Mouse (Mus musculus) left cerebral cortex, postnatal 25 days (tissue): ENCODE measurements around the gene Fam216a. TPM values are rescaled to one million over a fixed set of nuclear protein-coding genes. Genes with fewer than 3 reads are reported as not detected.
"Not testable (repeated sequence)": the region's sequence is repeated elsewhere in the genome, so short reads cannot be mapped to it uniquely, and the experiment has no call there.

Source experiments
- DNase-seq, 2 experiments: peaks; one replicate each; pipeline ENCODE4 v3.0.0; 2022; ENCODE audit warnings: low spot score in 2 of 2, mixed read lengths in 1 of 2
- intact Hi-C: fragments of 180-260 bp; cut with DNase I; formaldehyde crosslinking; loops from one replicate; pipeline ENCODE4 v1.15.1; 2025
- total RNA-seq, 2 experiments: library from RNA; stranded (reverse); gene quantifications; 2 replicates each; pipeline ENCODE4 v1.2.3; 2021

Gene Fam216a
- total RNA-seq, result 10 to 100 TPM; 68.4 to 73.7 TPM

GRCm38 (mm10) chr5:122372192-122372769 is at the start of gene Fam216a:
Fam216a (minus strand) TSS chr5:122372364.
- DNase-seq, result peak; percentile 100
- intact Hi-C loops, result loop anchor here (1.0 kb wide), 1 partner anchor 18 kb away; the partner anchor contains the start of genes Rad9b and Vps29

GRCm38 (mm10) chr5:122421271-122422068 is 49.3 kb upstream of the Fam216a start, which contains the start of gene Anapc7:
Anapc7 (plus strand) TSS chr5:122421693.
- no peak for DNase-seq
- intact Hi-C loops, result loop anchor here (2.0 to 5.0 kb wide), 2 partner anchors 205 to 306 kb away; no protein-coding TSS in a partner anchor

GRCm38 (mm10) chr5:122420676-122421075 is 48.5 kb upstream of the Fam216a start:
- intact Hi-C loops, result loop anchor here (5.0 kb wide), 1 partner anchor 307 kb away; no protein-coding TSS in a partner anchor
- DNase-seq, result not testable (repeated sequence)

- no peak for DNase-seq
- intact Hi-C loops, result no loop called here
Observed at GRCm38 (mm10) chr5:122415465-122415864, 43.3 kb upstream of the Fam216a start.

- intact Hi-C loops, result no loop called here
- no peak for DNase-seq
Observed at GRCm38 (mm10) chr5:122414351-122414750, 42.2 kb upstream of the Fam216a start.

- intact Hi-C loops, result no loop called here
- no peak for DNase-seq
Observed at GRCm38 (mm10) chr5:122412826-122413225, 40.7 kb upstream of the Fam216a start.

GRCm38 (mm10) chr5:122411892-122412291 is 39.7 kb upstream of the Fam216a start:
- DNase-seq, result no peak
- intact Hi-C loops, result no loop called here

GRCm38 (mm10) chr5:122409692-122410645 is 37.8 kb upstream of the Fam216a start:
- intact Hi-C loops, result no loop called here
- DNase-seq, result no peak

GRCm38 (mm10) chr5:122405537-122405936 is 33.4 kb upstream of the Fam216a start:
- no peak for DNase-seq
- intact Hi-C loops, result no loop called here

- intact Hi-C loops, result loop anchor here (5.0 kb wide), 1 partner anchor 324 kb away; no protein-coding TSS in a partner anchor
- DNase-seq, result no peak
Observed at GRCm38 (mm10) chr5:122403362-122403761, 31.2 kb upstream of the Fam216a start.

GRCm38 (mm10) chr5:122402772-122403171 is 30.6 kb upstream of the Fam216a start:
- intact Hi-C loops, result loop anchor here (5.0 kb wide), 1 partner anchor 325 kb away; no protein-coding TSS in a partner anchor
- DNase-seq, result peak; percentile 51 to 89

GRCm38 (mm10) chr5:122402160-122402559 is 30.0 kb upstream of the Fam216a start:
- intact Hi-C loops, result loop anchor here (5.0 kb wide), 1 partner anchor 325 kb away; no protein-coding TSS in a partner anchor
- DNase-seq, result no peak

- intact Hi-C loops, result loop anchor here (1.0 to 5.0 kb wide), 2 partner anchors 226 to 326 kb away; no protein-coding TSS in a partner anchor
- peak; percentile 75 to 77 for DNase-seq
Observed at GRCm38 (mm10) chr5:122401303-122401640, 29.1 kb upstream of the Fam216a start.

GRCm38 (mm10) chr5:122400628-122401302 is 28.6 kb upstream of the Fam216a start:
- intact Hi-C loops, result loop anchor here (1.0 to 5.0 kb wide), 2 partner anchors 227 to 327 kb away; no protein-coding TSS in a partner anchor

GRCm38 (mm10) chr5:122399871-122400270 is 27.7 kb upstream of the Fam216a start:
- intact Hi-C loops, result loop anchor here (5.0 kb wide), 1 partner anchor 327 kb away; no protein-coding TSS in a partner anchor
- no peak for DNase-seq

More at GRCm38 (mm10) chr5:122400628-122401302, 28.6 kb upstream of the Fam216a start:
- DNase-seq, result peak; percentile 42 to 67

- no peak for DNase-seq
Observed at GRCm38 (mm10) chr5:122397495-122397894, 25.3 kb upstream of the Fam216a start.

GRCm38 (mm10) chr5:122396791-122397190 is 24.6 kb upstream of the Fam216a start:
- intact Hi-C loops, result no loop called here
- no peak for DNase-seq

More at GRCm38 (mm10) chr5:122397495-122397894, 25.3 kb upstream of the Fam216a start:
- intact Hi-C loops, result no loop called here

- intact Hi-C loops, result loop anchor here (5.0 kb wide), 3 partner anchors 132 to 282 kb away; partner anchors contain the start of gene Tctn1
- DNase-seq, result peak; percentile 70 to 80
Observed at GRCm38 (mm10) chr5:122393887-122394286, 21.7 kb upstream of the Fam216a start.
